8 mouse cellular contexts compared by ENCODE assay signal in genomic region chr15:85913605-85914004, GRCm38 (mm10). TPM values are rescaled to one million over a fixed set of nuclear protein-coding genes. Genes with fewer than 3 reads are reported as not detected.
DNase-seq lines count a peak whose midpoint lies in the region; ATAC-seq lines count a peak whose summit lies in the region.

No protein-coding gene starts in this region.

- ATAC-seq in cerebellum, adult (ENCODE audit: insufficient number of reproducible peaks, low FRiP score, low TSS enrichment), result no peak

- intact Hi-C loops in left cerebral cortex, postnatal 10 days (cut with DNase I), result no loop called here

- DNase-seq in cerebellum, postnatal 14 days, result peak; percentile 84 to 95
- DNase-seq in left cerebral cortex, postnatal 10 days (ENCODE audit: extremely low spot score in 1 of 2, low spot score in 2 of 2), result peak; percentile 31 to 74
- no peak for DNase-seq in left cerebral cortex, adult 11 months (ENCODE audit: low spot score)
- DNase-seq in R1 (ENCODE audit: low read depth, low spot score), result peak; percentile 72
- DNase-seq in forelimb bud, embryonic 11.5 days (ENCODE audit: low read depth, low spot score), result peak; percentile 72
- peak; percentile 60 to 82 for DNase-seq in lung, postnatal 4 days
- DNase-seq in thymus, postnatal 0 days (ENCODE audit: low spot score), result peak; percentile 84

RNA-seq across cellular contexts. Expression of gene Trmu, which starts 34.5 kb away (rescaled TPM):
- 10 to 100 TPM; 34.1 to 34.4 TPM for total RNA-seq in left cerebral cortex, postnatal 10 days (2021)
- 33.9 and 34.3 TPM in 2 replicates for polyA plus RNA-seq in thymus, postnatal 0 days (2015; fragmentation: Nextera tagmentation; extraction: Ambion mirVana)

RNA-seq across cellular contexts. Expression of gene Gtse1, which starts 54.1 kb away (rescaled TPM):
- total RNA-seq in left cerebral cortex, postnatal 10 days (2021), result 1 to 10 TPM; 1.4 to 1.7 TPM
- polyA plus RNA-seq in thymus, postnatal 0 days (2015; fragmentation: Nextera tagmentation; extraction: Ambion mirVana), result 27.0 and 27.4 TPM in 2 replicates
